Mouse (Mus musculus): ENCODE results near the gene Dlgap4. TPM values are rescaled to one million over a fixed set of nuclear protein-coding genes. Genes with fewer than 3 reads are reported as not detected.
A peak's percentile ranks its signal among the peaks of the same experiment; 100 is the strongest.
"Not testable (repeated sequence)": the region's sequence is repeated elsewhere in the genome, so short reads cannot be mapped to it uniquely, and the experiment has no call there.

Dlgap4 gene
- total RNA-seq, 1 experiment from 2014 or later, result 39.3 TPM

- DNase-seq, result no peak
Observed at GRCm38 (mm10) chr2:156775455-156776435, 162.2 kb downstream of the Dlgap4 start.

- no peak for DNase-seq
Observed at GRCm38 (mm10) chr2:156776907-156777306, 163.4 kb downstream of the Dlgap4 start.

- peak; percentile 30 for DNase-seq
Observed at GRCm38 (mm10) chr2:156777326-156778004, 164.0 kb downstream of the Dlgap4 start.

DNA sequence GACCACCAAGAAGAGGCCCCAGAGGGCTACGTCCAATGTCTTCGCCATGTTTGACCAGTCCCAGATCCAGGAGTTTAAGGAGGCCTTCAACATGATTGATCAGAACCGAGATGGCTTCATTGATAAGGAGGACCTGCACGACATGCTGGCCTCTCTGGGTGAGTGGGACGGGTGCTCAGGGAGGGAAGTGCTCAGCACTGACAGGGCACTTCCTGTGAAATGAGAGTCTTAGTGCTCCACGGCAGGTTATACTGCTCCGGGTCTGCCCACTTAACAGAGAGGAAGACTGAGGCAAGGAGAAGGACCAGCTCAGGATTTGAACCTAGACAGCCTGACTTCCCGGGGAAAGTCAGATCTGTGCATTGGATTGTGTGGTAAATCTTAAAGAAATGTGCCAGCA is 165.1 kb downstream of the Dlgap4 start:
- no peak for DNase-seq

DNA sequence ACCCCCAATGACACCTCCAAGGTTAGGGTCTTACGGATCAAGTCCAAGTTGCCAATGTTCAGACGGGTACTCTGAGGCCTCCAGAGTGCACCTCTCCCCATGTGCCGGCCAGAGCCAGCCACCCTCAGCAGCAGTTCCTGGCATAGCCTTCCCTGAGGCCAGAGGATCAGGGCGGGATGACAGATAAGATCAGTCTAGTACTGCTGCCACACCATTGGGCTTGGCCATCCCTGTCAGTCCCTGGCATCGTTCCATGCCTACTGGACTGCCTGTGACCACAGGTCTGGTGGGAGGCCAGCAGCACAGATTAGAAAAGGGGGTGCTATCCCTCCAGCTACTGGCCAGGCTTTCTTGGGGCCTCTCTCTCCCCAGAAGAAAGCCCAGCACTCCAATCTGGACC is 165.5 kb downstream of the Dlgap4 start:
- peak; percentile 76 for DNase-seq

DNA sequence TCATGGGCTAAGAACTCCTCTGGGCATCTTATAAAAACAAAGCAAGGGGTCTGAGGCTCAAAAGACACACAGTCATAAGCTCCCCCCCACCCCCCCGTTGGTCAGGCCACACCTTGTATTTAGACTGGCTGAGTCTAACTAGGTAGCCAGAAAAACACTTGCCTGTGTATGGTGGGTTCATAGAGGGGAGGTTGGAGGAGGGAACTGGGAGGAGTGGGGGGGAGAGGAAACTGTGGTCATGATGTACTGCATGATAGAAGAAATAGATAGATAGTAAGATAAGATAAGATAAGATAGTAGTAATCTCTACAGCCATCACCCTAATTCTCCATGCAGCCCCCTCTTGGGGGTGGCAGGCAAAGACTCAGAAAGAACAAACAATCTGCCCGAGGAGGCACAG is 166.0 kb downstream of the Dlgap4 start:
- DNase-seq, result no peak

- no peak for DNase-seq
Observed at GRCm38 (mm10) chr2:156780129-156780528, 166.6 kb downstream of the Dlgap4 start.

- DNase-seq, result peak; percentile 44
Observed at GRCm38 (mm10) chr2:156780752-156781151, 167.2 kb downstream of the Dlgap4 start.

DNA sequence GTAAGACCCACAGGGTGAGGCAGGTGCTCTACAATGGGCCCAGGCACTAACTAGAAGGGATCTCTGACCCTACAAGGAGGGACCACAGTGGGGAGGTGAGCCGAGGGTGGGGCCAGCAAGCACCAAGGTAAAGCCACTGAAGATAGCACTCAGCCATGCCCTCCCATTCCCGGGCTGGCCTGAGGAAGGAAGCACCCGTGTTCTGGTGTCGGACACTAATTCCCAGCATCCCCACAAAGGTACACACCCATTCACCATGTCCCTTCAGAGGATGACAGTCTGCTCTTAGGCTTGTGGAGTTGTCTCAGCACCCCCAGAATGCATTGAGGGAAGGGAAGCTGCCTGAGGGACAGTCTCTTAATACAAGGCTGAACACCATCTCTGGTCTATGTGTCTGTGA is 167.8 kb downstream of the Dlgap4 start:
- DNase-seq, result no peak

GRCm38 (mm10) chr2:156781836-156782480 is 168.5 kb downstream of the Dlgap4 start:
- no peak for DNase-seq

DNA sequence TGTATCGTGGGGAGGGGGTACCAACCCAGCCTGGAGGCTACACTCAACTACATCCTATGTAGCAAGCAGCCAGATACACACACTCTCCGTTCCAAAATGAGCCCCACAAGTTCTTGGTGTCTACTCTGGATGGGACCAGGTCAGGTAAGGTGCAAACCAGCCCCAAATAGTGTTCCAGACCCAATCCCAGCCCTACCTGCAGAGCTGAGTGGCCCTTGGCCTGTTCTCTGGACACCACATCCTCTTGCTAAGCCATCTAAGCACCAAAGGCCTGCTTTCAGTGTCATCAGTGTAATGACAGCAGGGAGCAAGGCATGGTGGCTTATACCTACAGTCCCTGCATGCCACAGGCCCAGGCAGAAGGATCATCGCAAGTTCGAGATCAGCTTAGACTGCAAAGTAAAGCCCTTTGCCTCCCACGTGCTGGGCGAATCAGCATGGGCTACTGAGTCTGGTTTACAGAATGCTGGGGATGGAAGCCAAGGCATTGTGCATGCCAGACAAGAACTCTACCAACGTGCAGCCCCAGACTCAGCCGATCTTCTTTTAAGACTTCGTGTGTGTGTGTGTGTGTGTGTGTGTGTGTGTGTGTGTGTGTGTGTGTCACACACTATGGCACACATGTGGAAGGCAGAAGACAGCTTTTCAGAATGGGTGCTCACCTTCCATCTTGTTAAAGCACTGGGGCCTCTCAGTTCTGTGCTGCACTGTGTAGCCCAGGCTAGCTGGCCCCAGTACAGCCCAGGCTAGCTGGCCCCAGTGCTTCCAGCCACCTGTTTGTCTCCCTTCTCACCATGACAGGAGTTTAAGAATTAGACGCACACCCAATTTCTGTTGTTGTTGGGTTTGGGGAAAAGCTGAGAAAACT is 169.2 kb downstream of the Dlgap4 start:
- no peak for DNase-seq

GRCm38 (mm10) chr2:156783349-156783728 is 169.8 kb downstream of the Dlgap4 start:
- peak; percentile 72 for DNase-seq

- DNase-seq, result no peak
Observed at GRCm38 (mm10) chr2:156784016-156784585, 170.6 kb downstream of the Dlgap4 start.

- DNase-seq, result no peak
Observed at GRCm38 (mm10) chr2:156784891-156785290, 171.4 kb downstream of the Dlgap4 start.

GRCm38 (mm10) chr2:156786369-156786768 is 172.9 kb downstream of the Dlgap4 start:
- not testable (repeated sequence) for DNase-seq

GRCm38 (mm10) chr2:156787090-156787775 is 173.7 kb downstream of the Dlgap4 start:
- no peak for DNase-seq

DNA sequence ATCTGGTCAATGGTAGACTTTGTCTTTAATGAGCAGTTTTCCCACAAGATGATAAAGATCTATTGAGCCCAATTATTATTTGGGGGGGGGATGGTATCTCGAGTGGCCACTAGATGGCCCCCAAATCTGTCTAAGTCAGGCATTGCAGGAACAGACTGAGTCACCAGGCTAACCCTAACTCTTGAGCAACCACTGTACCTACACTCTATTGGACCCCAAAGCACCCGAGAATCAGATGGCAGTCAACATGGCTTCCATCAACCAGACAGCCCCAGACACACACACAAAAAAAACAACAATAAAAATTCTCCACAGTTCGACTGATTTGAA is 174.2 kb downstream of the Dlgap4 start:
- DNase-seq, result no peak

GRCm38 (mm10) chr2:156788836-156789235 is 175.3 kb downstream of the Dlgap4 start:
- no peak for DNase-seq

DNA sequence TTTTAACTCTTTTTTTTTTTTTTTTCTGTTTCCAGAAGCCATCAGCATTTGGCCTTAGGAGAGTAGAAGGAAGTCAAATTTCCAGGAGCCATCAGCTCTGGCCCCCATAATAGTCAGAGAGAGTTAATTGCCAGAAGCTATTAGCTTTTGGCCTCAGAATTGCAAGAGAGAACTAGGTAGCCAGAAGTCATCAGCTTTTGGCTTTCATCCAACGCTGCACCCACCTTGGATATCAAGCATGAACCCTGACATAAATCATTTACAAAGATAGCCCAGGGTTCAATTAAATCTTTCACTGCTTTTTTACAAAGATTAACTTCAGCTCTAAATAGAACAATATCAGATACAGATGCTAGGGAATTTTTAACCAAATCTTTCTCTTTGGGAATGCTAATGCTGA is 185.0 kb downstream of the Dlgap4 start:
- DNase-seq, result no peak

DNA sequence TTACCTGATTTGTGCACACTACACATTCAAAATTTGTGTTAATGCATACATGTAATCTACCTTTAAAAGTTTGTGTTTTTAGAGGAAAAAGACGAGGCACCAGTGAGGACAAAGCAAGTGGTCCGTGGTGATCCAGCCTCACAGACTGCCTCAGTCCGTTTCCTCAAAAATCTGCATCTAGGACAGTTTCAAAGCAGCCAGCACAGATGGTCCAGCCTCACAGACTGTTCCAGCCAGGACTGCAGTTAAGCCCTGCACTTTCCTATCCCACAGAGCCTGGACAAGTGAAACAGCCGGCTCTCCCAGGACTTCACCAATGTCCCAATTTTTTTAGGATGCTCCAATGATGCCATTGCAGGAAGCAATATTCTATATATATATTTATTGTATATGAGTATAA is 187.5 kb downstream of the Dlgap4 start:
- DNase-seq, result no peak

GRCm38 (mm10) chr2:156802116-156802515 is 188.6 kb downstream of the Dlgap4 start:
- DNase-seq, result not testable (repeated sequence)
